Mouse (Mus musculus): ENCODE measurements around the gene Nupl1. TPM values are rescaled to one million over a fixed set of nuclear protein-coding genes. Genes with fewer than 3 reads are reported as not detected.

The Nupl1 gene
- total and polyA plus RNA-seq, 3 experiments: not detected

Other genes with a start within 250 kb of the Nupl1 start
- gene Atp8a2, start 54.3 kb downstream of the Nupl1 start, total RNA-seq (2012; rRNA removed): 0.16 and 0.39 TPM in 2 replicates
- under 1 TPM in 1 of 2 experiments, not detected in 1; 0.29 TPM for gene Atp8a2, start 54.3 kb downstream of the Nupl1 start, polyA plus RNA-seq (2012; ENCODE audit: insufficient read depth in 1 of 2, insufficient read length in 2 of 2, low read depth in 1 of 2, low replicate concordance in 2 of 2, missing spikeins in 1 of 2)
- 75.6 and 87.9 TPM in 2 replicates for gene Gm49336, start 76 bp upstream of the Nupl1 start, total RNA-seq (2012; rRNA removed)
- gene Gm49336, start 76 bp upstream of the Nupl1 start, polyA plus RNA-seq (2012; ENCODE audit: insufficient read depth in 1 of 2, insufficient read length in 2 of 2, low read depth in 1 of 2, low replicate concordance in 2 of 2, missing spikeins in 1 of 2): 10 to 100 TPM; 37.1 to 59.9 TPM
- 29.1 and 32.5 TPM in 2 replicates for gene Mtmr6, start 13.8 kb upstream of the Nupl1 start, total RNA-seq (2012; rRNA removed)
- 10 to 100 TPM in 1 of 2 experiments, not detected in 1; 21.3 TPM for gene Mtmr6, start 13.8 kb upstream of the Nupl1 start, polyA plus RNA-seq (2012; ENCODE audit: insufficient read depth in 1 of 2, insufficient read length in 2 of 2, low read depth in 1 of 2, low replicate concordance in 2 of 2, missing spikeins in 1 of 2)
- not detected in 2 replicates for gene Amer2, start 121.8 kb upstream of the Nupl1 start, total RNA-seq (2012; rRNA removed)
- under 1 TPM in 1 of 2 experiments, not detected in 1; 0.01 TPM for gene Amer2, start 121.8 kb upstream of the Nupl1 start, polyA plus RNA-seq (2012; ENCODE audit: insufficient read depth in 1 of 2, insufficient read length in 2 of 2, low read depth in 1 of 2, low replicate concordance in 2 of 2, missing spikeins in 1 of 2)